Mouse (Mus musculus): ENCODE data around the gene Cela1.

Gene Cela1

DNA sequence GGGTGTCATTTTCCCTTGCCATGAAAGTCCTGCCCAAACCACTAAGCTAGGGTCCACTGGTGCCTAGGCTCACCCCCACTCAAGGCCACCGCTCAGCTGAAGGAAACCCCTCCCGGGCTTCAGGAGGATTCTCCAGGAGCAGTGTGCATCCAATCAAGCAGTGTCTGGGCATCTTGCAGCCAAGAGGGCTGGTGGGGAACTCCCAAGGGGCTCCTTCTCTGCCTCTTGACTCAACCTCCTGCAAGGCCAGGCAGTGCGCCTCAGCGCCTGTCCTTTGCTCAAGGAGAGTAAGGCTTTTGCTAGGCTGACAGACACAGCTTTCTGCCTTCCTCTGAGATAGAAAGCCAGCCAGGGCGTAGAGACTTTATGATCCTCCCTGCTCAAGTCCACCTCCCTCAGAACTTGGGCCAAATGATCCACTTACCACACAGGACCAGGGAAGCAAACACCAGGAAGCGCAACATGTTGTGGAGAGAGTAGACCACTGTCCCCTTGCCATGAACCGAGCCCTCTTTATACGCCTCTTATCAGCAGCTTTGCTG, at the start of gene Cela1:
Gene Cela1 (minus strand): TSS at position 492 of the 542 bp plus-strand sequence.
- no peak for DNase-seq

DNA sequence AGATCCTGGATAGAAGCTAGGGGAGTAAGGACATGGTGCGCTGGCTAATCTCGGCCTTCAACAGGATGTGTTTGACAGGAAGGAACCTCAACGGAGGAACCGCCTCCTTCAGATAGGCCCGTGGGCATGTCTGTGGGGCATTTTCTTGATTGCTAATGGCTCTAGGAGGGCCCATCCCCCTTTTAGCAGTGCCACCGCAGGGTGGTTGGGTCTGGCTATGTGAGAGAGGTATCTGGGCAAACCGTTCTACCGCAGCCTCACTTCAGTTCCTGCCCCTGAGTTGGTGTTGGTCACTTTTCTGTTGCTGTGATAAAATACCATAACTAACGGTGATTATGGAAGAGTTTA, 48.2 kb upstream of the Cela1 start:
- DNase-seq: no peak

DNA sequence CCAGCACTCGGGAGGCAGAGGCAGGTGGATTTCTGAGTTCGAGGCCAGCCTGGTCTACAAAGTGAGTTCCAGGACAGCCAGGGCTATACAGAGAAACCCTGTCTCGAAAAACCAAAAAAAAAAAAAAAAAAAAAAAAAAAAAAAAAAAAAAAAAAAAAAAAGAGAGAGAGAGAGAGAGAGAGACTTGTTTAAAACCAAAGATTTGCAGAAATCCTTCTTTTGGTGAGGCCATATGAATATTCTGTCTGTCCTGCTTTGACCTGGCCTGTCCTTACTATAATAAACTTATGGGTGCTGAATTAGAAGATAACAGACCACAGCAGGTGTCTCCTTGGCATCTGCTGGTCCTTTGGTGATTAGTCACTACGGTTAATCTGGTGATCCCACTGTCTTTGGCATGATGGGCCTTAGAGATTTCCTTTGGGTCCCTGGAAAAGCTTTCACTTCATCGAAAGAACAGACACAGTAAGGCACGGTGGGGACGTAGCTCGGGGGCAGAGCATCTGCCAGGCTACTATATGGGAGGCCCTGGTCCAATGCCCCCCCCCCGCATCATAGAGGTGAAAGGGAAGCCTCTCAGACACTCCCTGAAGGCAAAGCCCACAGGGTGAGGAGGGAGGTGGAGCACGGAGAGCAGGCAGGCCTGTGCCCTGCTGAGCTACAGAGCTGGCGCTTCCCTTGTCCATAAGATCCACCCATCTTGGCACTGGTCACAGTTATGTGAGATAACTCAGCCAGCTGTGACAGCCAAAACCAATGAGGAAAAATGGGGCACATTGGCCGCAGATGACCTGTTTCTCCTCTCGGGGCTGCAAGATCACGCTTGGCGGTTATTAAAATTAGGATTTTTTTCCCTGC, 47.6 kb upstream of the Cela1 start:
- DNase-seq: peak; percentile 22 to 43

DNA sequence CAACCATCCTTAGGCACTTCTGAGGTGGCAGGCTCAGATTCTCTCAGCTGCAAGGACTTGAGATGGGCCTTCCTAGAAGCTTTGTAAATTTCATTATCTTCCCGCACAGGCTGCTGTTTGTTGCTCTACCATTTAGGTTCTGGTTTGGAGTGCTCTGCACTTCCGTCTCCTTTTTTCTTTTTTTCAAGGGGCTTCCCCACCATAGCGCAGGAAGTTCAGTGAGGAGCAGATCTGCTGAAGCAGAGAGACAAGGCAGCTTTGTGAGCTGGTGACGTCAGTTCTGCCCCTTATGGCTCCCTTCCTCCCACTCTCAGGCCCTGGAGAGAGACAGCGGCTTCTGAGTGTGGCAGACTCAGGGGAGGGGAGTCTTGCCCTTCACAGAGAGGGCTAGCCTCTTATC, 44.9 kb upstream of the Cela1 start:
- DNase-seq: no peak

DNA sequence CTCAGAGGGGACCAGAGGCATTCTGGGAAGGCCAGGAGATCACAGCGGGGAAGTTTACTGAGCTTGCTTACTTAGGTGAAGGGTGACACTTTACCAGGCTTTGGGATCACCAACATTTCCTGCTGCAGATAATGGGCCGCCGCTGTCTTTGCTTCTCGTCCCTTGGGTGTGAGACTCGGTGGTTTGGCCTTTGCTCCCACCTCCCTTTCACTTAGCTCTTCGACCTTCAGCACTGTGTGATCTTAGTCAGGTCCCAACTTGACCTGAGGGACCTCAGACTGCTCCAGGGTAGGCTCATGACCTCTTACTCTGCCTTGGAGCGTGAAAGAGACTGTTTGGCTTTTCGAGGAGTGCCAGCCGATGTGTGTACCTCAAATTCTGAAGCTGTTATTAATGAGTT, 43.4 kb upstream of the Cela1 start:
- no peak for DNase-seq

DNA sequence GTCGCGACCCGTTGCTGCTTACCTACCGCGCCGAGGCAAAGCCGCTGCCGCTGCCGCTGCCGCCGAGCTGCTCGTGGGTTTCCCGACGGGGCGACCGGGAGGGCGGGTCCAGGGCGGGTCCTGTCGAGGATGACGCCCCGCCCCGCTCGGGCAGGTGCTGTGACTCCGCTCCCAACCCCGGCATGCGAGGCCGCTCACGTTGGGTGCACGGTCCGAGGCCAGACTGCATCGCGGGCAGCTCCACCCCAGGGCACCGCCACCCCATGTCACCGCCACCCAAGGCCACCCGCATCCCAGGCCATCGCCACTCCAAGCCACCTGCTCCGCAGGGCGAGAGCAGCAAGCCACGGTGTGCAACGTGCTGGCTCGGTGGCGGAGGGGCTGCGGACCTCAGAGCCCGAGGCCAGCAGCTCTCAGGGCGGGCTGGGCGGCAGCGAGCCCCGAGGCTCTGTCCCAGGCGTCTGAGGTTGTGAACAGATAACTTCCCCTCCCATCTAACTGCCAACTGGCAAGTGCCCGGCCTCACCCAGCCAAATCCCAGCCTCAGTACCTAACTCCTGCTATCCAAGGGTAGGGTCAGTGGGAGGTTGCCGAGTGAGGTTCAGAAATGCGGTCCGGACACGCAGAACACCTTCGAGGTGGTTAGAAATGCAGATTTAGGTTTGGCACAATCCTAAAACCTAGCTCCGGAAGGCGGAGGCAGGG, 41.7 kb upstream of the Cela1 start, which contains the start of gene Galnt6:
Gene Galnt6 (minus strand): TSS at position 96 of the 705 bp plus-strand sequence.
- DNase-seq: peak; percentile 28 to 32

DNA sequence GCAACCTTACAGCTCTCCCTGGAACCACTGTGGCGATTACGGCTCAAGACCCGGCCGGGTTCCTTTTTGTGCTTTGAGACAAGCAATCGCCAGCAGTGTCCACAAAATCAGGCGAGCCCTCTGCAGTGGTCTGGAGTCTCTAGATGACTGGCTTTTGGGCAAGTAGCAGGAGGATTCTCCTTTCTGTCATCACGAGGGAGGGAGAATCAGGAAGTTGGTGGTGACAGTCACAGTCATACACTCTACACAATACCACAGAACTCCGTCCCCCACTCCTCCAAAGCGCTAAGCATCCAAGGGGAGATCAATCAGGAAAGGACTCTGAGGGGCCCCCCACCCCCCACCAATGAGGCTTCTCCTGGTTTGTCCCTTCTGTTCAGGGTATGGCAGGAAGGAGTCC, 40.9 kb upstream of the Cela1 start:
- no peak for DNase-seq

DNA sequence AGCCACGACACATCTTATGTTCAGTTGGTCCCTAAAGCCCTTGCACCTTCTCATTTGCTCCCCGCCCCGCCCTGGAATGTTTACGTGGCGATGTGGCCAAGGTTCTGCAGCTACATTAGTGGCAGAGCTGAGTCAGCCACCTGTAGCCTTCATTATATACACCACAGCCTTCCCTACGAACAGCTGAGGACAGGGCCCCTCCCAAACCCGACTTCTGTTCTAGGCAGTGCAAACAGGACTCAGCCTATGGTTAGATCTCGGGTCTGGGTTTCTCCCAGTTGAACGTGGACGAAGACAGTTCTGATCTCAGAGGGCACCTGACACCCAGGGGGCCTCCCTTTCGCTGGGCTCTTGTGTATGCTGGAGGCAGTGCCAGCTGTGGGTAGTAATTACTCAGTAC, 40.1 kb upstream of the Cela1 start:
- no peak for DNase-seq

DNA sequence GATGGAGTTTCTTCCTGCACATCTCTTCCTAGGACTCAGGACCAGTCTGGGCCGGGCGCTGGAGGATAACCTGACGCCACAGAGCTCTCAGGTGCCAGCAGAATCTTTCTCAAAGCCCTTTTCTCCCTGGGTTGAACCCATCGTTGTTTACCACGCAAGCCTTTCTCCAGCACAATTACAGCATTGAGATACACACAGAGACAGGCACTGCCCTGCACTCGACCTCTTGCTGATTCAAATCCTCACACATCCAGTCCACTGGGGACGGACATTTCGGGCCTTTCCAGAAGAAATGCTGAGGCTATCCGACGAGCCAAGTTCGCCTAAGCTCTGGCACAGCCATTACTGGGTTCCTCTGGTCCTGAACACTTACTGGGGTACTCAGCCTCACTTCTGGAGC, 39.0 kb upstream of the Cela1 start:
- DNase-seq: no peak

DNA sequence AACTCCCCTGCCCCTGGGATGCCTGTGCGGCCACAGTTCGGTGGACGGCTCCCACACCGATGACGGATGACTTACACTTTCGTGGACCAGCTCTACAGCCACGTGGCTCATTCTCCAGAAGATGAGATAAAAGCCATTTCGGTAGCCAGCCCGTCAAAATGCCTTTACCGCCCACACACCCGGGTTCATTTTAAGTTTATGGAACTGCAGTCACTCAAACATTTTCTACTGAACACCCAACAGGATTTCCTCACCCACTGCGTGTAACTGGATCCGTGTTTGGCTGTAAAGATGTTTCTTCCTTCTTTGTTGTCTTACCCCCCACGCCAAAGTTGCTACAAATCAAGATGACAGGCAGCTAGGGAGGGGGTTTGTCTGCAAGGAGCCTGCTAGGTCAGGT, 35.8 kb upstream of the Cela1 start:
- DNase-seq: no peak

DNA sequence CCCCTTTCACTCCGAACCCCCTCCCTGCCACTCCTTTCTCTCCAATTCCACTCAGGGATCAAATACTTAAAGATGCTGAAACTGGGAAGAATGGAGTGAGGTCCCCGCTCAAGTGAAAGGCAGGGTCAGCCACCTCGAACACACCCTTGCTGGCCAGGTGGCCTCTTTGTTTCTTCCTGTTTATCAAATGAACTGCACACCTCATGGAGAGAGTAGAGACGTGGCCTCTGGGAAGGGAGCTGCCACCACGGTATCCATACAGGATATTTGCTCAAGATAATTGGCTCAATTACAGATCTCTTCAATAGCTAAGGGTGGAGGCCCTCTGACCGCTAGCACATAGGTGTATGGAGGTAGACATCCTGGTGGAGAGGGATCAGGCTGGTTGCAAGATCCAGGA, 34.8 kb upstream of the Cela1 start:
- no peak for DNase-seq

DNA sequence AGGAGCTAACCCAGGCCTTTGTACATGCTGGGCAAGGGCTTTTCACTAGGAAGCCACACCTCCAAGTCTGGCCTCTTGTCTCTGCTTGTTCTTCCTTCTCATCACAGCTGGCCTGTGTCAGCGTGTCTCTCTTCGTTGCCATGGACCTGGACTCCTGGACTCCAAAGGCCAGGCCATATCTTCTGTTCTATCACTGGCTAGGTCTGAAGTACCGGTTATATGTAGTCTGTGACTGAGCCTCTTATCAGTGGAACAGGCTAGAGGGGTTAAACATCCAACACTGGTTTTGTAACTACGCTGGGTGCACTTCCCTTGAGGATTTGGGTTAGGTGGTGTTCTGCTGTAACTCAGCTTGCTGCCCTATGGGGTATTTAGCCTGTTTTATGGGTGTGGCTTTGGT, 34.3 kb upstream of the Cela1 start:
- no peak for DNase-seq

DNA sequence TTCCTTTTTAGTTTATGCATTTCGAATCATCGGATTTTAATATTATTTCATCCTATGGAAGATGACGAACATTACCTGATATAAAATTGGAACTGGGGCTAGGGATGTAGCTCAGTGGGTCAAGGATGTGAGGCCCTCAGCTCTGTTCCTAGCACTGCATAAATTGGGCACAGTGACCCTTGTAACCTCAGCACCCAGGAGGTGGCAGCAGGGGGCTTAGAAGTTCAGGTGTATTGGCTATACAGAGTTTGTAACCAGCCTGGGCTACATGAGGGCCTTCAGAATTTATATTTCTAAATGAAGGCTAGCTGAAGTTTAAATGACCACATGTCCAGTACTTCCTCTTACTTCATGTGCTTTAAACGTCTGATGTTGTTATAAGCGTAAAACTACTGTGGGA, 33.7 kb upstream of the Cela1 start:
- DNase-seq: no peak

DNA sequence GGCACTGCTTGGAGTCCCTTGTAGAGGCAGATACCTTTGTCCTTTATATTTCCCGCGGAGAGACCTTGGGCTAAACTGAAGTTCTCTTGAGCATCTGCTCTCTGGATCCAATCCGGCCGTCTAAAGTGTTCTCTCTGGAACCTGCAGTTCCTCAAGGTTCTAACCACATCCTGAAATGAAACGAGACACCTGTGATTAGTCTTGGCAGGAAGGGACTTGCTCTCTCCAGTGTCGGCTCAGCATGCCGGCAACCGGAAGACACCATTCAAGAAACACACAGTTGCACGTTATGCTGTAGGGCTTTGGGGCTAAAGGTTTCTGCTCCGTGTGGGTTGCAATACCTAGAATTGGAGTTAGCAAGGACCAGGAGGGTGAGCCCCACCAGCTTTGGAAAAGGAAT, 32.3 kb upstream of the Cela1 start:
- DNase-seq: no peak

DNA sequence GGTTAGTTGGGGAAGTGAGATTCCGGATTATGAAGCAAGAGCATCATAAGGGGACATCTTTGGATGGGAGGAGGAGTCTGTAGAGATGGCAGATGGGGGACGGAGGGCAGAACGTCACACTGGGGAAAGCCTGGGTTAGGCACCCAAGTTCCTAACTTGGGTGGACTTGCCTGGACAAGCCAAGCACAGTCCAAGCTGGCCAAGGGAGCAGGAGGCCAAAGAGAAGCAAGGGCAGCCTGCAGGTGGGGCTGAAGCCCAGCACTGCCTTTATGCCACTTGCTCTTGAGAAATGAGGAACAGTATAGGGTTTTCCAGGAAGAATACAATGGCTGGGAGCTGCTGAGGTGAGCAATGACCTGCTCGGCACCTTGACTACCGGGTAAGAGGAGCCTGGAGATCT, 31.5 kb upstream of the Cela1 start:
- no peak for DNase-seq

DNA sequence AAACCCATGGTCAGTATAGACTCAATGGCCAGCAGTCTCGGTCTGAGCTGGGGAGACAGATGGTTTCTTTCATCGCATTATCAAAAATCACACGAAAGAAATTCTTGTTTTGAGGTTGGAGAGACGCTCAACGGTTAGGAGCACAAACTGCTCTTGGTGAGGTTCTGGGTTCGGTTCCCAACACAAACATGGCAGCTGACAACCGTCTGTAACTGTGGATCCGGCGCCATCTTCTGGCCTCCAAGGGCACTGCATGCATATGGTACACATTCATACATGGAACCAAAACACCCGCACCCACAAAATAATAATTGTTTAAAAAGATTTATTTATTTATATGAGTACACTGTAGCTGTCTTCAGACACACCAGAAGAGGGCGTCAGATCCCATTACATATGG, 30.9 kb upstream of the Cela1 start:
- peak in 1 of 2 experiments; percentile 19 for DNase-seq

DNA sequence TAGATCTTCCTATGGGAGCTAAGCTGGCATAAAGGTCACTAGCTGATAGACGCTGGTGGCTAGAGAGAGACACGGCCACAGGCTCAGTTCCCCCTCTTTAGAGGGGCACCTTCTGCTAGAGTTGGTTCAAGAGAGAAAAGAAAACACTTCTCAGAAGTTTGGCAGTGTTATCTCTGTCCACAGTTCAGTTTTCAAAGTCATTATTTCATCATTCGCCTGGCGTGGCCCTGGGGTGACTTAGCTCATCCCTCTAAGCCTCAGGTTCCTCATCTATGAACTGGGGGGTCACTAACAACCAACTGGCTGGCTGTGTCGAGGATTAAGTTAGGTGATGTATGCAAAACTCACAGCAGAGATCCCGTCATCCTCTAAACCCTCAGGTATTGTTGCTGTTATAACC, 30.2 kb upstream of the Cela1 start:
- no peak for DNase-seq

DNA sequence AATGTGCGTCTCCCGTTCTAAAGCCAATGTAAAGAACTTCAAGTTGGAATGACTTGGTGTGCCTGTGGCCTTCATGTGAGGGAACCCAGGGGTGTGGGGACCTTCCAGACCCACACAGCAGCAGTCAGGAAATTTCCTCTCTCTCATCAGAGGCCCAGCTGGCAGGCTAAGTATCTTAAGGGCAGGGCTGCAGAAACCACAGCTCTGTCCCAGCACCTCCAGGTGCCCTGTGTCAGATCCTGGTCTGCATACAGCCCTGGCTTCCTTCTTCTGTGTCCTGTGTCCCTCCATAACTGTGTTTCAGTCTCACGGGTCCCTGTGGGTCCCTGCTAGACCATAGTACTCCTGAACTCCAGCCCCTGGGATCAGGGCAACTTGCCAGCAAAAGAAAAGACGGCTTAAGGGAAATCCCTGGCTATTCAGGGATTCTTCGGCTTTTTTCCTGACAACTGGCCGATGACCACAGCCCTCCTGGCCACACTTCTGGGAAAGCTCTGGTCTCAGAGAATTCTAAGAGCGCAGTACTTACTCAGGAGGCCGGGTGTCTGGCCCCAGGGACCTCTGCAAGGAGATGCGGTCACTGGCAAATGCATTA, 27.8 kb upstream of the Cela1 start:
- no peak for DNase-seq

DNA sequence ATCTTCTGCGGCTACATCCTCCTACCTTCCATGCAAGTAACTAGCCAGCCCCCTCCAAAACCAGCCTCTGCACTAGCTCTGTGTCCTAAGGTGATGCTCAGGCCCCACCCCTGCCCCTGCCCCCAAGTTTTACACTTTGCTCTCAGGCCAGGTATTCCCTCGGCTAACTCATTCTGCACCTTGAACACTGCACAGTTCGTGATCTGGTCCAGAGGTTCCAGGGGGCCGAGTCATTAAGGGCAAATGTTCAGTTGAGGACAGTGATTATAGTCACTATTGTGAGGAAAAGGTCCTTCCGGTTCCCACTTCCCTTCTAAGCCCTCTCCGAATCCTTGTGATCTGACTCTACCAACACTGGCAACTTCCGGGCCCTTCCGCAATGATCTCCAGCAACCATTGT, 26.7 kb upstream of the Cela1 start:
- no peak for DNase-seq

DNA sequence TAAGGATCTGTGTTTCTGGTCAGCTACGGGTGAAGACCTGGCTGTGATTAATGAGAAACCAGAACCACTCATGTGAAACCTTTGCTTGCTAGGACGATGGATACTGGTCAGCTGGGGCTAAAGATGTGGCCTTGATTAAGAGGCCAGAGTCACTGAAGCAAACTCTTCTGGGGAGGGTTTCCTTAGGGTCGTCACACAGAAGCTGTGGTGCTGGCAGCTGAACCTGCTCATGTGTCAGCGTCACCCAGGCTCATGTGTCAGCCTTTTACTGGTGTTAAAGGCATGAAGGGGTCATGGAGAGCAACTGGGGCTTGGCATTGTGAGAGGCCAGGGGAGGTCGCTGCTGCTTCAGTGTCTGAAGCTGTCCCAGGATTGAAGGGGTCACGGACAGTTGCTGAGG, 23.1 kb upstream of the Cela1 start:
- no peak for DNase-seq

DNA sequence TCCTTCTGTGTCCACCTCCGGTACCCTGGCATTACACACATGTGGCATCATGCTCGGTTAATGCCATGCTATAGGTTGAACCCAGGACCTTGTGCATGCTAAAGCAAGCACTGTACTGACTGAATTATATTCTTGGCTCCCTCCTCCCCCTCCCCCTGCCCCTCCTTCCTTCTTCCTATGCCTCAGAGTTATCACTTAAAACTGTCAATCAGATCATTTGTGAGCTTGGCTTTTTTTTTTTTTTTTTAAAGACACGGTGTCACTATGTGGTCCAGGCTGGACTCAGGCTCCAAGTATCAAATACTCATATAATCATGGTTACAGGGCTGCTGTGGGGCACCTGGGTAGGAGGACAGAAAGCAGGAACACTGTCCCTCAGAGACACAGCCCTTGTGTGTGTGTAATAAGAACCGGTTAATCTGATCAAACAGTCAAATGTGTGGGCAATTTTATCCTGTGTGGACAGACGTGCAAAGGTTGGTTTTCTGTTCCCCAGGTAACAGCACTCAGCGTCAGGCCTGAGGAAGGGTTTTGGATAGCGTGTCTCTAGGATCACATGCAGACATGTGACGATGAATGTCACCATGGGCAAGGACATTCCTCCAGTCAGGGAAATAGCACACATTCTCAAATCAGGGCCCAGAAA, 20.8 kb upstream of the Cela1 start:
- DNase-seq: no peak

DNA sequence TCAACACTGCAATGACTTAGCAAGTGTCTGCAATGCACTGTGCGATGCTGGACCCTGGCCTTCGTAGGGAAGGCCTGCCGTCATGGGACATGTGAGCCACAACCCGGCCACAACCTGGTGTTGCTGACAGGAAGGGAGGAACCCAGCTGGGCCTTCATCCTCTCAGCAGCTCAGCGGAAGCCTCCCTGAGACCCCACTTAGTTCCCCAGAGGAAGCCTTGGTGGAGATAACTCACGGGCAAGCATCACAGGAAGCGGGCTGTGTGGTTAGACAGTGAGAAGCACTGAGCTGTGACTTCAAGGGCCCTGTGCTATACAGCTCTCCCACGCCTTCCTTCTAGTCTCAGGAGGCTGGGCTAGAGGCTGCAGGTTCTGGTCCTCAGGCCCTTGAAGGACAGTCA, 18.5 kb upstream of the Cela1 start:
- no peak for DNase-seq

DNA sequence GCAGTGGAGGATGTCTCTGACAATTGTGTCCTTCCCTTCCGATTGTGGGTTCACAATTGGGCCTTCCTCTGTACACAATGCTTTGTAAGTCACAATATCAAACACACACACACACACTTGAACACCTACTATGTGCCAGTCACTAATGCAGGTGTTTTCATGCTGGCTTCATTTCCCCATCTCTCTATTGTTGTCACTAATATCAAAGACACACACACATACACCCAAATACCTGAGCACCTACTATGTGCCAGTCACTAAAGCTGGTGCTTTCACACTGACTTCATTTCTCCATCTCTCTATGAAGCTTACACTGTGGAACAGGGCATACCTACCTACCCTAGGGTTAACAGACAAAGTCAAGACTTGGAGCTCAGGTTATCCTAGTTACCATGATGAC, 17.7 kb upstream of the Cela1 start:
- no peak for DNase-seq

Measured in cerebellum, postnatal 14 days (tissue).